Mouse (Mus musculus): ENCODE results near the gene Asphd2. TPM values are rescaled to one million over a fixed set of nuclear protein-coding genes. Genes with fewer than 3 reads are reported as not detected.
"Not testable (repeated sequence)": the region's sequence is repeated elsewhere in the genome, so short reads cannot be mapped to it uniquely, and the experiment has no call there.

The Asphd2 gene
- polyA plus RNA-seq (2015; fragmentation: Nextera tagmentation; extraction: Ambion mirVana), result 35.5 and 37.7 TPM in 2 replicates

GRCm38 (mm10) chr5:112394779-112395443 is at the start of gene Asphd2:
Gene Asphd2 (minus strand): TSS chr5:112394866.
- Histone ChIP-seq H3K4me3 (peak within 1 kb of the TSS; percentile 73), H3K9ac (peak within 1 kb of the TSS; percentile 86), H3K9me3 (no peaks in the 10 kb centered on the region), H3K4me1 (replicated peaks) (peaks cover 56% of the 10 kb centered on the region), H3K27me3 (0 out of 2 replicates have a peak, but pooled peaks cover 7% of the 10 kb centered on the region), H3K36me3 (peaks cover 21% of the 10 kb centered on the region), H3K27ac (peak within 1 kb of the TSS; percentile 92), H3K4me2 (peak within 1 kb of the TSS; percentile 84)
- 1% methylated on average over 50 of the region's 67 CpGs for WGBS
- peak; percentile 88 for ATAC-seq (ENCODE audit: low FRiP score)

- Histone ChIP-seq H3K4me2 (no peak overlapping the region), H3K4me1 (replicated peaks) (no peaks in the 10 kb centered on the region), H3K4me3 (no peak overlapping the region), H3K36me3 (peaks cover 33% of the 10 kb centered on the region), H3K27me3 (peaks cover 22% of the 10 kb centered on the region; the same call in 1 of the 2 replicates), H3K27ac (no peak overlapping the region), H3K9ac (no peak overlapping the region), H3K9me3 (no peaks in the 10 kb centered on the region)
- WGBS, result 59% methylated on average over 10 of the region's 10 CpGs
- no peak for ATAC-seq (ENCODE audit: low FRiP score)
These were observed 43.9 kb upstream of the Asphd2 start for GRCm38 (mm10) chr5:112438535-112438934.

- WGBS, result 2% methylated on average over 8 of the region's 8 CpGs
- peak overlapping the region; percentile 30; the same call in 1 of the 2 replicates for H3K9ac ChIP-seq
- no peak overlapping the region; the same call in 1 of the 2 replicates for H3K4me2 ChIP-seq
- peaks cover 34% of the 10 kb centered on the region for H3K27me3 ChIP-seq
- H3K9me3 ChIP-seq, result no peaks in the 10 kb centered on the region
- no peak overlapping the region for H3K4me3 ChIP-seq
- H3K4me1 ChIP-seq (replicated peaks), result peaks cover 19% of the 10 kb centered on the region
- ATAC-seq (ENCODE audit: low FRiP score), result peak; percentile 43; the same call in 1 of the 2 replicates
- H3K27ac ChIP-seq, result no peak overlapping the region
- peaks cover 18% of the 10 kb centered on the region for H3K36me3 ChIP-seq
These were observed 38.3 kb upstream of the Asphd2 start for GRCm38 (mm10) chr5:112433004-112433403.

GRCm38 (mm10) chr5:112432033-112432432 is 37.4 kb upstream of the Asphd2 start:
- no peak for ATAC-seq (ENCODE audit: low FRiP score)
- peaks cover 11% of the 10 kb centered on the region; the same call in 1 of the 2 replicates for H3K36me3 ChIP-seq
- WGBS, result 66% methylated on average over 5 of the region's 5 CpGs
- no peak overlapping the region for H3K4me2 ChIP-seq
- H3K9me3 ChIP-seq, result no peaks in the 10 kb centered on the region
- peaks cover 19% of the 10 kb centered on the region for H3K4me1 ChIP-seq (replicated peaks)
- peak overlapping the region; percentile 49; the same call in 1 of the 2 replicates for H3K9ac ChIP-seq
- peaks cover 30% of the 10 kb centered on the region for H3K27me3 ChIP-seq
- no peak overlapping the region for H3K4me3 ChIP-seq
- H3K27ac ChIP-seq, result no peak overlapping the region

GRCm38 (mm10) chr5:112431120-112431775 is 36.6 kb upstream of the Asphd2 start:
- 37% methylated on average over 14 of the region's 14 CpGs for WGBS

GRCm38 (mm10) chr5:112428944-112429343 is 34.3 kb upstream of the Asphd2 start:
- ATAC-seq (ENCODE audit: low FRiP score), result no peak
- no peaks in the 10 kb centered on the region for H3K9me3 ChIP-seq
- H3K27ac ChIP-seq, result 0 out of 2 replicates have a peak overlapping the region, but pooled peaks have one; percentile 52
- H3K4me3 ChIP-seq, result peak overlapping the region; percentile 13; the same call in 1 of the 2 replicates
- peak overlapping the region; percentile 55 for H3K9ac ChIP-seq
- peaks cover 19% of the 10 kb centered on the region for H3K4me1 ChIP-seq (replicated peaks)
- H3K4me2 ChIP-seq, result peak overlapping the region; percentile 36
- H3K27me3 ChIP-seq, result peaks cover 52% of the 10 kb centered on the region
- H3K36me3 ChIP-seq, result peaks cover 9% of the 10 kb centered on the region; the same call in 1 of the 2 replicates
- WGBS, result 13% methylated on average over 19 of the region's 19 CpGs

More at GRCm38 (mm10) chr5:112431120-112431775, 36.6 kb upstream of the Asphd2 start:
- Histone ChIP-seq H3K4me2 (no peak overlapping the region), H3K4me1 (replicated peaks) (peaks cover 19% of the 10 kb centered on the region), H3K36me3 (peaks cover 11% of the 10 kb centered on the region; the same call in 1 of the 2 replicates), H3K27ac (no peak overlapping the region), H3K9ac (no peak overlapping the region), H3K9me3 (no peaks in the 10 kb centered on the region), H3K27me3 (peaks cover 36% of the 10 kb centered on the region), H3K4me3 (no peak overlapping the region)
- ATAC-seq (ENCODE audit: low FRiP score), result no peak

- peaks cover 53% of the 10 kb centered on the region for H3K27me3 ChIP-seq
- WGBS, result 47% methylated on average over 2 of the region's 2 CpGs
- H3K36me3 ChIP-seq, result peaks cover 16% of the 10 kb centered on the region; the same call in 1 of the 2 replicates
- peaks cover 12% of the 10 kb centered on the region for H3K4me1 ChIP-seq (replicated peaks)
- no peak overlapping the region for H3K4me2 ChIP-seq
- H3K9me3 ChIP-seq, result no peaks in the 10 kb centered on the region
- 0 out of 2 replicates have a peak, but pooled peaks have one; percentile 33 for ATAC-seq (ENCODE audit: low FRiP score)
- no peak overlapping the region for H3K9ac ChIP-seq
- no peak overlapping the region for H3K4me3 ChIP-seq
- H3K27ac ChIP-seq, result no peak overlapping the region
These were observed 32.6 kb upstream of the Asphd2 start for GRCm38 (mm10) chr5:112427283-112427682.

- ATAC-seq (ENCODE audit: low FRiP score), result no peak
- peaks cover 47% of the 10 kb centered on the region for H3K27me3 ChIP-seq
- H3K9me3 ChIP-seq, result no peaks in the 10 kb centered on the region
These were observed 32.0 kb upstream of the Asphd2 start for GRCm38 (mm10) chr5:112426635-112427034.

GRCm38 (mm10) chr5:112419535-112419934 is 24.9 kb upstream of the Asphd2 start:
- Histone ChIP-seq H3K36me3 (peaks cover 32% of the 10 kb centered on the region), H3K4me1 (replicated peaks) (peaks cover 21% of the 10 kb centered on the region), H3K4me3 (no peak overlapping the region), H3K9me3 (no peaks in the 10 kb centered on the region), H3K4me2 (0 out of 2 replicates have a peak overlapping the region, but pooled peaks have one; percentile 11), H3K27ac (no peak overlapping the region), H3K9ac (no peak overlapping the region), H3K27me3 (peaks cover 13% of the 10 kb centered on the region)
- WGBS, result 33% methylated on average over 12 of the region's 12 CpGs
- ATAC-seq (ENCODE audit: low FRiP score), result no peak

More at GRCm38 (mm10) chr5:112426635-112427034, 32.0 kb upstream of the Asphd2 start:
- Histone ChIP-seq H3K4me3 (no peak overlapping the region), H3K9ac (no peak overlapping the region), H3K27ac (no peak overlapping the region), H3K4me1 (replicated peaks) (peaks cover 10% of the 10 kb centered on the region), H3K4me2 (no peak overlapping the region), H3K36me3 (peaks cover 18% of the 10 kb centered on the region)
- whole genome bisulfite sequencing, result 94% methylated on average over 7 of the region's 7 CpGs

- Histone ChIP-seq H3K4me1 (replicated peaks) (peaks cover 21% of the 10 kb centered on the region), H3K9ac (no peak overlapping the region), H3K9me3 (no peaks in the 10 kb centered on the region; the same call in 1 of the 2 replicates), H3K36me3 (peaks cover 22% of the 10 kb centered on the region), H3K27me3 (peaks cover 3% of the 10 kb centered on the region; the same call in 1 of the 2 replicates), H3K4me2 (no peak overlapping the region), H3K4me3 (no peak overlapping the region), H3K27ac (peak overlapping the region; percentile 24; the same call in 1 of the 2 replicates)
- WGBS, result 58% methylated on average over 4 of the region's 4 CpGs
- ATAC-seq (ENCODE audit: low FRiP score), result no peak
These were observed 23.4 kb upstream of the Asphd2 start for GRCm38 (mm10) chr5:112418023-112418422.

- H3K4me3 ChIP-seq, result no peak overlapping the region
- 25% methylated on average over 5 of the region's 5 CpGs for WGBS
- peak; percentile 67 for ATAC-seq (ENCODE audit: low FRiP score)
- H3K9me3 ChIP-seq, result no peaks in the 10 kb centered on the region; the same call in 1 of the 2 replicates
- peak overlapping the region; percentile 39; the same call in 1 of the 2 replicates for H3K9ac ChIP-seq
- H3K27ac ChIP-seq, result peak overlapping the region; percentile 81
- H3K4me1 ChIP-seq (replicated peaks), result peaks cover 32% of the 10 kb centered on the region
- peaks cover 17% of the 10 kb centered on the region for H3K36me3 ChIP-seq
- no peak overlapping the region for H3K4me2 ChIP-seq
- peaks cover 3% of the 10 kb centered on the region; the same call in 1 of the 2 replicates for H3K27me3 ChIP-seq
These were observed 22.0 kb upstream of the Asphd2 start for GRCm38 (mm10) chr5:112416673-112417072.

GRCm38 (mm10) chr5:112412781-112413180 is 18.1 kb upstream of the Asphd2 start:
- whole genome bisulfite sequencing, result 86% methylated on average over 4 of the region's 4 CpGs
- peaks cover 55% of the 10 kb centered on the region for H3K4me1 ChIP-seq (replicated peaks)
- ATAC-seq (ENCODE audit: low FRiP score); H3K4me2 ChIP-seq; H3K9me3 ChIP-seq; H3K27me3 ChIP-seq; H3K36me3 ChIP-seq; H3K4me3 ChIP-seq; H3K9ac ChIP-seq: not testable (repeated sequence)
- peak overlapping the region; percentile 80; the same call in 1 of the 2 replicates for H3K27ac ChIP-seq
